Mouse (Mus musculus): ENCODE data around the gene Agpat4. TPM values are rescaled to one million over a fixed set of nuclear protein-coding genes. Genes with fewer than 3 reads are reported as not detected.

Gene Agpat4
- polyA plus RNA-seq, 1 experiment from 2014 or later, result 28.7 TPM

Other genes starting within 250 kb of the Agpat4 start
- gene Map3k4, start 200.1 kb downstream of the Agpat4 start, polyA plus RNA-seq (2015; fragmentation: Nextera tagmentation; extraction: Ambion mirVana), result 13.6 and 16.6 TPM in 2 replicates

Measured in liver, embryonic 13.5 days (tissue).